Mouse (Mus musculus) midbrain, embryonic 14.5 days (tissue): ENCODE measurements around the gene Inpp1. TPM values are rescaled to one million over a fixed set of nuclear protein-coding genes. Genes with fewer than 3 reads are reported as not detected.
A peak's percentile ranks its signal among the peaks of the same experiment; 100 is the strongest.

Source experiments
- ATAC-seq: fragments of 200-750 bp; cut with Nextera tagmentation; 2 replicates; pipeline ENCODE4 v1.8.0; 2017; ENCODE audit warnings: moderate number of reproducible peaks, moderate library complexity; ENCODE audit not compliant: low FRiP score, low TSS enrichment
- DNase-seq: peaks from one replicate; pipeline ENCODE4 v3.0.0-alpha.2; 2015
- H3K27ac ChIP-seq: fragments of 300-500 bp; sonication (generic); replicated peaks from 2 replicates; pipeline ENCODE4 v1.5.1; 2014; ENCODE audit warnings: mild to moderate bottlenecking, low read depth, low read length, moderate library complexity
- H3K27me3 ChIP-seq: fragments of 300-500 bp; sonication (generic); 2 replicates; pipeline ENCODE4 v1.6.1; 2014; ENCODE audit warnings: low read length, control low read depth, mixed read lengths; ENCODE audit not compliant: control insufficient read depth, insufficient read depth
- H3K36me3 ChIP-seq: fragments of 300-500 bp; sonication (generic); 2 replicates; pipeline ENCODE4 v1.6.1; 2014; ENCODE audit warnings: low read length, control low read depth; ENCODE audit not compliant: control insufficient read depth, insufficient read depth
- H3K4me1 ChIP-seq: fragments of 300-500 bp; sonication (generic); 2 replicates; pipeline ENCODE4 v1.6.1; 2014; ENCODE audit warnings: mild to moderate bottlenecking, antibody characterized with exemption, low read length, control low read depth; ENCODE audit not compliant: control insufficient read depth, insufficient read depth
- H3K4me2 ChIP-seq: fragments of 300-500 bp; sonication (generic); 2 replicates; pipeline ENCODE4 v1.6.1; 2014; ENCODE audit warnings: mild to moderate bottlenecking, low read length, moderate library complexity
- H3K4me3 ChIP-seq: fragments of 300-500 bp; sonication (generic); replicated peaks from 2 replicates; pipeline ENCODE4 v1.5.1; 2014; ENCODE audit warnings: low read depth, low read length
- H3K9ac ChIP-seq: fragments of 300-500 bp; sonication (generic); replicated peaks from 2 replicates; pipeline ENCODE4 v1.6.1; 2014; ENCODE audit warnings: mild to moderate bottlenecking, low read length, moderate library complexity
- H3K9me3 ChIP-seq: fragments of 300-500 bp; sonication (generic); 2 replicates; pipeline ENCODE4 v1.6.1; 2016; ENCODE audit warnings: low read length, control low read depth, mixed read lengths; ENCODE audit not compliant: control insufficient read depth
- WGBS: fragments of 180-500 bp; shearing (Covaris S2); extraction: QIAGEN DNeasy Blood & Tissue Kit; methylation state at CpG from one replicate; pipeline ENCODE4 v1.1.7; 2014; 5-methylcytosine and 5-hydroxymethylcytosine counted together
- polyA plus RNA-seq: library from polyadenylated mRNA; unstranded; fragments of >200 nt; fragmentation: Nextera tagmentation; extraction: Ambion mirVana; gene quantifications from 2 replicates; pipeline ENCODE4 v1.2.1, GENCODE M21; 2014

Inpp1 gene
- polyA plus RNA-seq, 1 experiment from 2014 or later: 22.6 TPM

- no peak overlapping the region for H3K9ac ChIP-seq
- H3K27ac ChIP-seq: no peak overlapping the region
- peaks cover under 1% of the 10 kb centered on the region; the same call in 1 of the 2 replicates for H3K36me3 ChIP-seq
- no peak overlapping the region for H3K4me3 ChIP-seq
- no peak for ATAC-seq
- no peaks in the 10 kb centered on the region for H3K4me1 ChIP-seq
- H3K27me3 ChIP-seq: no peaks in the 10 kb centered on the region
- DNase-seq: no peak
- H3K4me2 ChIP-seq: no peak overlapping the region
- WGBS: 71% methylated on average over 5 of the region's 5 CpGs
- H3K9me3 ChIP-seq: no peaks in the 10 kb centered on the region
These were observed 17.7 kb downstream of the Inpp1 start for GRCm38 (mm10) chr1:52799772-52800171.

- H3K4me2 ChIP-seq: no peak overlapping the region
- no peaks in the 10 kb centered on the region for H3K9me3 ChIP-seq
- H3K27me3 ChIP-seq: no peaks in the 10 kb centered on the region
- H3K36me3 ChIP-seq: peaks cover 7% of the 10 kb centered on the region; the same call in 1 of the 2 replicates
- DNase-seq (peak; percentile 1), ATAC-seq (no peak)
- no peak overlapping the region for H3K27ac ChIP-seq
- no peak overlapping the region for H3K4me3 ChIP-seq
- no peak overlapping the region for H3K9ac ChIP-seq
- H3K4me1 ChIP-seq: no peaks in the 10 kb centered on the region
- 79% methylated on average over 10 of the region's 10 CpGs for WGBS
These were observed 18.3 kb downstream of the Inpp1 start for GRCm38 (mm10) chr1:52799056-52799726.

GRCm38 (mm10) chr1:52795927-52796326 is 21.6 kb downstream of the Inpp1 start:
- H3K36me3 ChIP-seq: peaks cover 15% of the 10 kb centered on the region; the same call in 1 of the 2 replicates
- no peak overlapping the region for H3K27ac ChIP-seq
- H3K4me2 ChIP-seq: no peak overlapping the region
- no peak overlapping the region for H3K9ac ChIP-seq
- 91% methylated on average over 2 of the region's 2 CpGs for WGBS
- no peaks in the 10 kb centered on the region for H3K27me3 ChIP-seq
- ATAC-seq (no peak), DNase-seq (no peak)
- no peaks in the 10 kb centered on the region for H3K9me3 ChIP-seq
- no peak overlapping the region for H3K4me3 ChIP-seq
- H3K4me1 ChIP-seq: no peaks in the 10 kb centered on the region

- Histone ChIP-seq H3K9me3 (no peaks in the 10 kb centered on the region), H3K27ac (no peak overlapping the region), H3K9ac (no peak overlapping the region), H3K4me2 (no peak overlapping the region), H3K27me3 (no peaks in the 10 kb centered on the region), H3K4me3 (no peak overlapping the region), H3K4me1 (no peaks in the 10 kb centered on the region), H3K36me3 (peaks cover 27% of the 10 kb centered on the region)
- 83% methylated on average over 3 of the region's 3 CpGs for WGBS
- ATAC-seq: no peak
- no peak for DNase-seq
These were observed 23.8 kb downstream of the Inpp1 start for GRCm38 (mm10) chr1:52793692-52794091.

- Histone ChIP-seq H3K9ac (no peak overlapping the region), H3K4me2 (no peak overlapping the region), H3K4me3 (no peak overlapping the region), H3K27me3 (no peaks in the 10 kb centered on the region), H3K27ac (no peak overlapping the region), H3K4me1 (no peaks in the 10 kb centered on the region), H3K36me3 (peaks cover 32% of the 10 kb centered on the region), H3K9me3 (no peaks in the 10 kb centered on the region)
- DNase-seq (no peak), ATAC-seq (no peak)
These were observed 24.8 kb downstream of the Inpp1 start for GRCm38 (mm10) chr1:52792701-52793100.

GRCm38 (mm10) chr1:52787254-52787653 is 30.2 kb downstream of the Inpp1 start:
- no peaks in the 10 kb centered on the region for H3K9me3 ChIP-seq
- ATAC-seq (no peak), DNase-seq (no peak)
- no peak overlapping the region for H3K9ac ChIP-seq
- H3K4me1 ChIP-seq: no peaks in the 10 kb centered on the region
- H3K36me3 ChIP-seq: peaks cover 21% of the 10 kb centered on the region
- no peak overlapping the region for H3K4me2 ChIP-seq
- no peaks in the 10 kb centered on the region for H3K27me3 ChIP-seq
- no peak overlapping the region for H3K27ac ChIP-seq
- WGBS: 95% methylated on average over 1 of the region's 1 CpGs
- H3K4me3 ChIP-seq: no peak overlapping the region

GRCm38 (mm10) chr1:52765176-52766111 is 52.0 kb downstream of the Inpp1 start:
- Histone ChIP-seq H3K27me3 (no peaks in the 10 kb centered on the region), H3K4me1 (no peaks in the 10 kb centered on the region), H3K27ac (no peak overlapping the region), H3K36me3 (no peaks in the 10 kb centered on the region), H3K9me3 (no peaks in the 10 kb centered on the region), H3K9ac (no peak overlapping the region), H3K4me3 (no peak overlapping the region), H3K4me2 (no peak overlapping the region)
- 78% methylated on average over 7 of the region's 7 CpGs for WGBS
- ATAC-seq (no peak), DNase-seq (no peak)

GRCm38 (mm10) chr1:52763894-52764809 is 53.3 kb downstream of the Inpp1 start:
- WGBS: 79% methylated on average over 4 of the region's 4 CpGs
- Histone ChIP-seq H3K9ac (no peak overlapping the region), H3K4me3 (no peak overlapping the region), H3K9me3 (no peaks in the 10 kb centered on the region), H3K4me1 (no peaks in the 10 kb centered on the region), H3K36me3 (no peaks in the 10 kb centered on the region), H3K4me2 (no peak overlapping the region), H3K27ac (no peak overlapping the region), H3K27me3 (no peaks in the 10 kb centered on the region)
- no peak for ATAC-seq
- DNase-seq: no peak
